Mouse (Mus musculus) cerebellum, adult 18-20 months (tissue): Measurements from ENCODE around the gene Raet1e.
"Not testable (repeated sequence)": the region's sequence is repeated elsewhere in the genome, so short reads cannot be mapped to it uniquely, and the experiment has no call there.

Experiments used
- DNase-seq, 2 experiments: peaks; one replicate each; pipeline ENCODE4 v3.0.0; 2021

The Raet1e gene

DNA sequence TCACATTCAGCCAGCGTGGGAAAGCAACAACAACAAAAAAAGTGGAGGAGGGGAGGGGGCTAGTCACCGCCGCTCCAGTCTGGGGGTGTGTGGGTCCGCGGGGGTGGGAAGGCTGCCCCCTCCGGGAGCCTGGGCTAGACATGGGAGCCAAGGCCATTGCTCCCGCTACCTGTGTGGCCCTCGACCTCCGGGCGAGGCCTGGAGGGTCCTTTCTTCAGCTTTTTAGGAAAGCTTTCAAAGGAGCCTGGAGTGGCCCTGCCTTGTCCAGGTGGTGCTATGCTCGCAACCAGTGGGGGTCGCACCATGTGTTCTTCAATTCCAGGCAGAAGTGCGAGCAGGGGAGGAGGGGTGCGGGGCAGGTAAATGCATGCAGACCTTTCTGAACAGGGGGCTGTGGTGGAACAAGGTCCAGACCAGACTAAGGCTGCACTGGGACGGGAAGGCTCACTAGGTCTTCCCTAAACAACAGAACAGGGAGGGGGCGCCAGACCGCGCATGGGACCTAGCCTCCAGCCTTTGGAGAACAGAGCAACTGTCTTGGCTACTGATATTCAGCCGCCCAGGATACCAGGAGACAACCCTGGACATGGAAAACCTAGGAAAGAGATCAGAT, 116.2 kb downstream of the Raet1e start:
- DNase-seq, result no peak

DNA sequence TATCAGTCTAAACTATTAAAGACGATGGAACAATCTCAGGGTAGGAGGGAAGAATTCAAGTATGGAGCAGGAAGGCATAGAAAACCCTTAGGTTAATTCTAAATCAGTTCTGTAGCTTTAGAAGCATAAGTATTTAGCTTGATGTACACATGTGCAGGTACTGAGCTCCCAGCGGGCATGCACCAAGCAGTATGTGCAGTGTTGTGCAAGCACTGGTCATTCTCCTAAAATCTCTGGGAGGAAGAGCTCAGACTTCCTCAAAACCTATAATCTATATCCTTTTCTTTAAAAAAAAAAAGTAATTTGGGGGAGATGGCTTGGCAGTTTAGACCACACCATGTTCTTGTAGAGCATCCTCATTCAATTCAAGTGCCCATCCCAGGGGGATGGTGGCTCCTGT, 120.1 kb downstream of the Raet1e start:
- DNase-seq, result not testable (repeated sequence)

DNA sequence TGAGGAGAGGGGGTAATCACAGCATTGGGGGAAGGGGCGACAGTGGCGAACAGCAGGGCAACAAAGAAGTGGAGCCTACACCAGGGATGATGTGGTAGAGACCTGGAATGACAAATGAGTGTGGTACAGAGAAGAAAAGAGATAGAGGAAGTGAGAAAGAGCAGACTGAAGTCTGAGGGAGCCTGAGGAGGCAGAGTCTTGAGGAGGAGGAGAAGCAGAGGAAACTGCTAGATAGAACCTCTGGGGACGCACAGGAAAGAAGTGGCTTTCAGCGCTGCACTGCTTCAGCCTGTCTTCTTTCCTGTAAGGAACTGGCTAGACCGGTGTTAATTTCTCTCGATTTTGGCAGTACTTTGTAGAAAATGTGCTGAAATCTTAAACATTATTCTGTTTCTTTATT, 124.4 kb downstream of the Raet1e start:
- no peak for DNase-seq

DNA sequence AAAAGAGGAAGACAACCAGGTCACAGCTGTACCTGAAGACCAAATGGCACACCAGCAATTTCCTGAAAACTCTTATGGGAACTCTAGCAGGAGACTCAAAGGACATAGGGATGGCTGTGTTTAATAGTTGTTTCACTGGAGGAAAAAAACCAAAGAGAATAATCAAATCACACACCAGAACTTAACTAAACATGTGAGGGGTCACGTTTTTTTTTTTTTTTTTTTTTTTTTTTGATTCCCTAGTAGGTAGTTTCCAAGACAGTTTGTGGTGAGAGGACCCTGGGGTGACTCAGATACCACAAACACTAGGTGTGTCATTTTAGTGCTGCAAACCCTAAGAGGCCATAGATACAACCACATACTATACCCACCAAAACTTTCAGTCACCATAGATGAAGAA, 137.3 kb downstream of the Raet1e start:
- DNase-seq, result no peak

DNA sequence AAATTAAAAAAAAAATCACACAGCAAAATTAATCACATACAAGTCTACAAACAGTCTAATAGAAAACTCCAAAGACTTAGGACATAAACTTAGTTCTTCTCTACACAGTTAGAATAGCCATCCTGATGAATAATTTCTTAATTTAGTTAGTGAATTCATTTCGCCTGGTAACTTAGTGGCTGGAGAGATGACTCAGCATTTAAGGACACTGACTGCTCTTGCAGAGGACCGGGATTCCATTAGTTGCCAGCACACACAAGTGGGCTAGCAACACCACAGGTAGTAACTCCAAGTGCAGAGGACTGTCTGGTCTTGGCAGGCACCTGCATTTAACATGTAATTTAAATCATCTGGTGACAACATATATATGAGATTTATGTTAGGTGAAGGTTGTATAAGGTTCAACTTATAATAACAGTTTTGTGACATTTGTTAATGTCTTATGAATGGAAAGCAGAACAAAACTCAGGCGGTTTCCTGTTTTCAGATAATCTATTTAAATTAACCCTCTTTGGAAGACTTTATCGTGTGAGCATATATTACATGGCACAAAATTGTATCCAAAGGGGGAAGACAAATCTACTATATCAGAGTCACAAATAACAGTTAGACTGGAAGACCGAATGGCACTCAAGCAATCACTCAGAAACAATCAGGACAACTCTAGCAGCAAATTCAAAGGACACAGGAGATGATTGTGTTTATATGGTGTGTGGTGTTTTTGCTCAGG, 138.8 kb downstream of the Raet1e start:
- DNase-seq, result no peak

DNA sequence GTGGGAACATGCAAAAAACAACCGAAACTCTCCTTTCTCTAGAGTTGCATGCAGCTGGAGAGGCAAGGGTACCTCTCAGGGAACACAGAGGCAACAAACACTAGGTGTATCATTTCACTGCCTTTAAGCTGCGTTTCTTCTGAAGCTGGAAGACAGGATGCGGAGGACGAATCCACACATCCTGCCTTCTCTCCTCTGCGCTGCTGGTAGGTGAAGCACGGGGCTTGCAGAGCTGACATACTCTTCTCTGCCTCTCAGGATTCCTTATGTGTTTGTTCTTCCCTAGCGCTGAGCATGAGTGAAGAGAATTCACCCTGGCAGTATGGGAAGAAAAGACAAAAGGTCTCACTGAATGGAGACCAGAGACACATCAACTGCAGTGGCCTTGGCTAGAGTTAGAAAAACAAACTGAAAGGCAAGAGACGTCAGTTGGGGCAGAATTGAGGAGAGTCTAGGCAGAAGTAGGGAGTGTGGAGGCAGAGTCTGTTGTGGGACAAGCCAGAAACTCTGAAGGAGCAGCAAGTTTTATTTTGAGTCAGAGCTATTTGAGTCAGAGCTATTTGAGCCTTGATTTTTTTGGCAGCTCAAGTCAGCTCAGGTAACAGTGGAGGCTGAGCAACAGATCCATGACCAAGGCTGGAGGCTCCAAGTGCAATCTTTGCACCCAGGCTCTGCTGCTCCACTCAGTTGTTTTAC, 139.5 kb downstream of the Raet1e start:
- no peak for DNase-seq

DNA sequence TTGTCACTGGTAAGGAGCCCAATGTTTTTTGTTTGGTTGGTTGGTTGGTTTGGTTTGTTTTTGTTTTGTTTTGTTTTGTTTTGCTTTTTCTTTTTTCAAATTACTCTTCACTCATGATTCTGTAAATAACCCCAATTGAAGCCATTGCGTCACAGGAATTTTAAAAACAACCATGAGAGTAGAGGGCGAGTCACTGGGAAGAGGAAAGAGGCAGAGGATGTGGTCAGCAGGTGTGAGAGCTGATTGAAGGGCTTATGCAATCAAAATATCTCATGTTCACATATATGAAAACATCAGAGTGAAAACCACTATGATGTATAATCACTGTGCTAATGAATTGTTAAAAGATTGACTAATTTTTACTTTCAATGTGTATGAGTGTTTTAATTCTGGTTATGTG, 141.0 kb downstream of the Raet1e start:
- DNase-seq, result no peak

DNA sequence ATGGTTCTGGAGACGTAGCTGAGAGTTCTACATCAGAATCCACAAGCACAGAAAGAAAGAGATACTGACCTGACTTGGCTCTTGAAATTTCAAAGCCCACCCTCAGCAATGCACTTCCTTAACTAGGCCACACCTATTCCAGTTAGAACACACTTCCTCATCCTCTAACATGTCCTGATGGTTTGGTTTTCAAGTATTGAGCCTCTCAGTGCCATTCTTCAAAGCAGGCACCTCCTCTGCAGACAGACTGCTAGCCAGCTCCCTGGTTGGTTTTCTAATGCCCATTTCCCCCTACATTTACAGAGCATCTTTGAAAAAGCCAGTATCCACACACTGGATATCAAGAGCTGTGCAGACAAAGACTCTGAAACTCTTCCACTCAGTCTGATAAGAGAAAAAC, 143.3 kb downstream of the Raet1e start:
- no peak for DNase-seq

DNA sequence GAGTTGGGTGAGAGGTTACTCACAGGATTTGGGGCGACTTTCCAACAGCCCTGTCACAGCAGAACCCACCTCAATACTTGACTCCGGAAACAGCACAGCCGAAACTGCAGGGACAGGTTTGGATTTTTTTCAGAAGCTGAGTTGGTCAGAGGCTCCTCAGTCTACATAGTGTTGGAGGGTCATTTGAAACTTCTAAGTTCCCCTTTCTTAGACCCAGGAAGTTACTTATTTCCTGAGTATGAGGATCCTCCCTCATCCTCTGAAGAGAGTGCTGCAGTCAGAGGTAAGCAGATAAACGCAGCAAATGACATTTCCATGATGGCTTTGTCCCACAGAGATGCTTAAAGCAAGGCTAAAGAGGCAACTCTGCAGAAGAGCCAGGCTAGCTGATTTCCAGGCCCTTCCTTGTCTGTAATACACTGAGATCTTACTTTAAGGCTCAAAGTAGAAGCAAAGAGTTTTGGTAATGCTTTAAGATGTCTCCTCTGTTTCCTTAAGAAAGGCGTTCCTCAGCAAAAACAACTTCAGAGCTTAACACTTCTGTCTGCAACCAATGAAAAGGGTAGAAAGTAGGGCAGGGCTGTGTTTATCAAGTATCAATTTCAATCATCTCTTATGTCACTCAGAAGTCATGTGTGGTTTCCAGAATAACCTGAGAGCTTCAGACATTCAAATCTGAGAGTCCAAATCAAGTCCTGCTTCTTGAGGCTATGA, 144.1 kb downstream of the Raet1e start:
- no peak for DNase-seq

DNA sequence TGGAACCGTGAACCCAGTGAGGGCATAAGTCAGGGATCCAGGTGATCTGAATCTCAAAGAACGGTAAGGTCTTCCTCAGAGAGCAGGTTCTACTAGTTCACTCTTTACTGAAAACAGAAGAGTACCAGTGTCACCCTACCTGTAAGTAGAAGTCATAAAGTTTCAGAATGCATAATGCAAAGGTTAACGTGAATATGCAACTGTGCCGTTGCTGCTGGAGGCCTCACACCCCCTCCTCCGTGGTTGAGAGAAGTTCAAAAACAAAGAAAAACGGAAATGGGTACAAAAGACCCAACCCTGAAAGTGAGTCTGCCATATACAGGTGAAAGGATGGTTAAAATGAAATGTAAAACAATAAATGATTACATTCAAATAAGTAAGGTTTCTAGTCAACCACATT, 145.4 kb downstream of the Raet1e start:
- DNase-seq, result no peak

DNA sequence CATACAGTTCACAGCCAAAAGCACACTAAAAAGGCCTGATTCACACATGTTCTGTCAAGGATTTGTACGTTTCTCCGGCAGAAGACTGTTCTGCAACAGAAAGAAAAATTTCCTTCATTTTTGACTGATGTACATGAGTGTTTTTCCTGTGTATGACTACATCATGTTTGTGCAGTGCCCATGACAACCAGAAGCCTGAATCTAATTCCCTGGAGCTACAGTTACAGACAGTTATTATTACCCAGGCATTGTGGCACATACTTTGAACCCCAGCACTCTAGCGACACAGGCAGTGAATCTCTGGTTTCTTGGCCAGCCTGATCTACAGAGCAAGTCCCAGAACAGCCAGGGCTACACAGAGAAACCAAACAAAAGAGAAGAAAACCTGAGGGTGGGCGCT, 147.4 kb downstream of the Raet1e start:
- no peak for DNase-seq

DNA sequence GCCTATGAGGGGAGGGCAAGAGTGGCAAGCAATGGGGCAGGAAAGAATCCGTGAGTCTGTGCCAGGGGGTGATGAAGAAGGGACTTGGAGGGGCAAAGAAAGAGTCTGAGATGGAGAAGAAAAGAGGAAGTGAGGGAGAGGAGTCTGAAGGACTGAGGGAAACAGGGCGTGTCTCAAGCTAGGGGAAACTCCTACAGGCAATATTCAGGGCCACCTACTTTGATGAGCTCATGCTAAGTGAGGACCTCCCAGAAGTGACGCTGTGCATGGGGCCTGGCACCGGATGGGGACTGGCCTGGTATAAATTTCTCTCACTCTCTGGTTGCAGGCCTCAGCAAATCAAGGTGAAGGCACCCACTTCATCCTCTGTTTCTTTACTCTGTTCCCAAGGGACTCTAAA, 148.1 kb downstream of the Raet1e start:
- no peak for DNase-seq

DNA sequence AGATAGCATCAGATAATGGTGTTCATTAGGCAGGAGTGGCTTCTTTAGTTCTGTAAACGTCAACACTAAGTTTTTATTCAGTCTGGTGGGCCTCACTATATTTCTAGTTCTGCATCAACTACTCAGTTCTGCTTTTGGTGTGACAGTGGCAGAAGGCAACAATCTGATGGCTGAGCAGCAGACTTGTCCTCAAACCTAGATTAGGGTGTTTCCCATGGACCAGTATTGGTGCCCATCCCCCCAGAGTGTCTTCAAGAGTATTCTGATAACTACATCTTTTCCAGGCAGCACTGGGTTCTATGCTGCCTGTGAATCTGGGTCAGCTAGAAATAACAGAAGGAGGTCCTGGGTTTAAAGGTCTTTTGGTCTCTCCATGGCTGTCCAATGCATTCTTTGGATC, 149.9 kb downstream of the Raet1e start:
- DNase-seq, result no peak

DNA sequence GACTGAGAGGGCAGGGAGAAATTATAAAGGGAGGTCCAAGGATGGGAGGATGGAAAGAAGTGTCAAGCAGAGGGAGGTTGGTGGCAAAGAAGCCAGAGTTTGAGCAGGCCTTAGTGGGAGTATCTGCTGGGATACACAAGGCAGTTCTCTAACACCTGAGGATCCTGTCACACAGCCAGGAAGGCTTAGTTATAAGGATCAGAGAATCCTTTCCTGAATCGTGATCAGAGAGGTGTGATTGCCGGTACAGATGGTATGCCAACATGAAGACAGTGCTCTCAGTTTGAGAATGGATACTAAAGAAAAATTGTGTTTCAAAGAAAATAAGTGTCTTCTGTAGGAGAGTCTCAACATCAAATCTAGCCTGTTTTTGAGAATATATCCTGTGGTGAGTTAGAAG, 164.5 kb downstream of the Raet1e start:
- DNase-seq, result no peak

DNA sequence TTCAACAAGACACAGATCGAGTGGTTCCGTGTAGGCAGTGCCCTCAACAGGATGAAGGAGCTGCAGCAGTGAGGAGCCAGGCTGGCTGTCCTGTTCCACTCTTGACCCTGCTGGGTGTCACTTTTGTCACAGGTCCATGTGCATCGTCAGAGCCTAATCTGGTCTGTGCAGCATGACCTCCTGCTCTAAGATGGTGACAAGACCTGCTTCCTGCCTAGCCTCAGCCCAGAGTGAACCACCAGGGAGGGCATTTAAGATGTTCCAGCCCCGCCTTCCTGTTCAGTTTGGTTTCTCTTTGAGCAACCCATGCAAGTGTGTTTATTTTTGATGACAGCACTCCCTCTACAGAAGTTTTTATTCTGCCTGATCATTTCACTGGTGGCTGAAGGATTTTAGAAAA, 187.4 kb downstream of the Raet1e start:
- DNase-seq, result not testable (repeated sequence)

DNA sequence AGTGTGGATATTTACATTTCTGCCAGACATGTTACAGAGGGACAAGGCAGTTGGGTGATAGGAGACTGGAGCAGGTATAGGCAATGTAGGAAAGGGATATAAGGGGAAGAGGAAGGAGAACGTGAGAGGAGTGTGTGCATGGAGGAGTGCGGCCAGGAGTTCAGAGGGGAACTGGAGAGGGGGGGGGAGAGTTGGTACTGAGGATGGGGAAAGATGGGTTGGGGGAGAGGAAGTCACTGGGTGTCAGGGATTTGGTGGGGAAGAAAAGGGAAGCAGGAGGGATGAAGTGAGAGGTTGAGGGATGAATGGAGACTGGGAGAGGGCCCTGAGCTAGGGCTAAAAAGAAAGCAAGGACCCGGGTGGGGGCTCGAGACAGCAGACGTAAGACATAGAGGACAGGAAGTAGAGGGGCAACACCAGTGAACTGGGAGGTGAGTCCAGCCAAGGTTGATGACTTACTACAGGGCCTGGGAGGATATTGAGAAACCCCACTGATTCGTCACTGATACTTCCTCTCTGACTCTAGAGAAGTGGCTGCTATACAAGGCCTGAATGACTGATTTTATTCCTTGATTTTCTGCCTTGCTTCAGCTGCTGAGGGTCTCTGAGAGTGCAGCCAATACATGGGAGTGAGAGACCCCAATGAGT, 195.3 kb downstream of the Raet1e start:
- not testable (repeated sequence) for DNase-seq

DNA sequence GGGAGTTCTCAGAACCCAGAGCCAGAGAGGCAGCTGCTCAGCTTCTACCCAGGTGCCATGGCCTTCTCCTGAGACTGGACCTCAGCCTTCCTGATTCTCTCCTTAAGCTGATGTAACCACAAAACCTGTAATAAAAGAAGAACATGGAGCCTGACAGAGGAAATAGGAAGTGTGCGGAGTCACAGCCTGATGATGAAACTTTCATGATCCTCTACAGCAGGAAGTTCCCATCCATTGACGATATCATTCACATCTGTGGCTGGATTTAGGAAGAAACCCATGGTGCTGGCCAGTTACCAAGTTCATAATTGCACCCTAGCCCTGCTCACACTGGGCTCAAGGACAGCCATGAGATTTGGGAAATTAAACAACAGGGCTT, 195.8 kb downstream of the Raet1e start:
- not testable (repeated sequence) for DNase-seq

DNA sequence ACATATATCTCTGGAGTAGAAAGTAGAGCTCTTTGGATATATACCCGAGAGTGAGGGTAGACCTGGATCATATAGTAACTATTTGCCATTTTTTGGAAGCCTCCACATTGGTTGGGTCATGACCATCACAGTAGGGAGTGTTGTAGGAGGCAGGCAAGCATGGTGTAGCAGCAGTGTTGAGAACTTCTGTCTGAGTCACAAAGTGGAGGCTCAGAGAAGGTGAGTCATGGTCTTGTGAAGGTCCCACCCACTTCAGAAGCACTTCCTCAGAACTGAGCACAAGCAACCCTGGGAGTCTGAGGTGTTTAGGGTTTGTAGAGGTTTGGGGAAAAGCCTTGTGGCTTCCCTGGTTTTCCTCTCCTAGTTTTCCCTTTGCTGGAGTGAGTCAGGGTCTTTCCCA, 199.0 kb downstream of the Raet1e start:
- DNase-seq, result not testable (repeated sequence)

DNA sequence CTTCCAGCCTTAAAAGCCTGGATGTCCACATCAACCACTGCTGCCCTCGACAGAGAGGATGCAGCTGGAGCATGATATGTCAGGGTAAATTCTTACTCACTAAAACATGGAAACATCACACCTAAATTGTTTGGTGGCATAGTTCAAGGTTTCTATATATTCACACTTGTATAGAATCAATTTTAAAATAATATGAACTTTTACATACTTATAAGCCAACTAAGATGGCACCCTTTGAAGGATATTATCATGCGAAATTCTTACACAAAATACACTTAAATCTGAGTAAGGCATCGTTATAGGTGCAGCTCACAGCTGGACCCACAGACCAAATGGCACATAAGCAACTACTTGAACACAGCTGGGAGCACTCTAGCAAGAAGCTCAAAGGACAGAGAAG, 201.9 kb downstream of the Raet1e start, which contains the start of gene Raet1d:
Raet1d (plus strand) TSS at position 301 of the 400 bp plus-strand sequence.
- not testable (repeated sequence) for DNase-seq

DNA sequence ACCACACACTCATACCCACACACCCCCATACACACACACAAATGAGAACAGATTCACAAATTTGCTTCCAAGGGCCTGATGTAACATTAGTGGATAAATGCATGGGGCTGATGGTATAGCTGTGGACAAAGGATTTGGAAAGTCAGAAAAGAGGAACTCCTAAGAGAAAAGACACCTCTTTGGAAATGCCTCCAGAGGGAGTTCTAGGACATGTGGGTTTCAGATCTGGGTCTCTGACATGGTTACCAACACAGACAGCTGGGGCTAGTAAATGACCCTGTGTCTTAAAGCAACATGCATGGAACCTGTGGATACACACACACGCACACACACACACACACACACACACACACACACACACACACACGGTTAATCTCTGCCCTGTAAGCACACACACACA, 202.6 kb downstream of the Raet1e start:
- not testable (repeated sequence) for DNase-seq

DNA sequence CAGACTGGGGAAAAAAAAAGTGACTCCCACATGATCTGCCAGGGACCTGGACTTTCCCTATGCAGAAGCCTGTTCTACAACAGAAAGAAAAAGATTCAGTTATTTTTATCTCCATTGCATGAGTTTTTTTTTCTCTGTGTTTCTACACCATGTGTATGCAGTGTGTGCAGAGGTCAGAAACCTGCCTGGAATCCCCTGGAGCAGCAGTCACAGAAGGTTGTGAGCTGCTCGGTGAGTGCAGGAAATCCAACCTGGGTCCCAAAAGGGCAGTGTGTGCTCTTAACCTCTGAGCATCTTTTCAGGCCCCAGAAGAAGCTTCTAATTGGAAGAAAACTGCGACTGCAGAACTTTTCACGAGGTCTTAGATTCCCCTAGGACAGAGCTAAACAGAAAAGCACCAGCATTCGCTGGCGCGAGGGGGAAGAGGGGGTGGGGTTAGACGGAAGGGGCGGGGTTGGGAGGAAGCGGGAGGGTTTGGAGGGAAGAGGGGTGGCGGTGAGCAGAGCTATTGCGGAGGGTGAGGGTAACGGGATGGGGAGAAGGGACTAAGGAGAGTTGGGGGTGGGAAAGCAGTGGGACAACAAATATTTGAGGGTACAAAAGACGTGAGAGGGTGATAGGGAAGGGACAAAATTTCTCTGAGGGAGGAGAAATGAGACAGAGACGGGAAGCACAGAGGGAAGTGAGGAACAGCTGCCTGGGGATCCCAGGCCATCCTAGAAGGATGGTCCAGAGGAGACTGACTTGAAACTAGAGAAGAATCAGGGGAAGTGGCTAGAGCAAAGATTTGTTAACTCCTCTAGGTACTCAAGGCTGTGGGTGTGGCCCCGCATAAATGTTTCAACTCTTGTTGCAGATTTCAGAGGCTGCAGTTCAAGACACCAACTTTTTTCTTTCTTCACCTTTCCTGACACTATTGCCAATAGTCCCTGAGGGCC, 203.3 kb downstream of the Raet1e start:
- DNase-seq, result not testable (repeated sequence)

DNA sequence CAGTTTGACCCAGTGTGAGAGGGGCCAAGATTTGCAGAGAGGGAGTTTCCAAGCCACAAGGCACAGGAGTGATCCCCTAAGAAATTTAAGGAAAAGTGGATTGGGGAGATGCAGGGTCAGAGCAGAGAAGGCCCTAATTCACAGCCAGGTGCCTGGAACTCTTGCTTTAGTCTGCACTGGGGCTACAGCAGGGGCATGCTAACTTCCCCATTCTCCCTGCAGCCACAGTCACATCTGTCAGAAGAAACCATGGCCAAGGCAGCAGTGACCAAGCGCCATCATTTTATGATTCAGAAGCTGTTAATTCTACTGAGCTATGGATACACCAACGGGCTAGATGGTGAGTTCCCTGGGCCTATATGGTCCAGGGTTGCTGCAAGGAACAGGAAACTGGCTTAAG, 204.1 kb downstream of the Raet1e start:
- not testable (repeated sequence) for DNase-seq
